Mouse (Mus musculus) C2C12 (cell line): ENCODE measurements around the gene Ttpal. TPM values are rescaled to one million over a fixed set of nuclear protein-coding genes. Genes with fewer than 3 reads are reported as not detected.

Experiments
- H3K27me3 ChIP-seq: one replicate; pipeline ENCODE4 v1.6.1; 2011; ENCODE audit not compliant: control insufficient read depth, insufficient read depth, insufficient read length
- H3K36me3 ChIP-seq: one replicate; pipeline ENCODE4 v1.6.1; 2011; ENCODE audit not compliant: control insufficient read depth, insufficient read depth
- H3K4me3 ChIP-seq: one replicate; pipeline ENCODE4 v1.5.1; 2011; ENCODE audit warnings: mild to moderate bottlenecking, control low read depth; ENCODE audit not compliant: poor library complexity, insufficient read depth, severe bottlenecking
- H3K79me2 ChIP-seq: one replicate; pipeline ENCODE4 v1.6.1; 2011; ENCODE audit not compliant: control insufficient read depth, insufficient read depth
- H3K79me3 ChIP-seq: one replicate; pipeline ENCODE4 v1.6.1; 2011; ENCODE audit warnings: low read depth, control low read depth
- H3ac ChIP-seq: one replicate; pipeline ENCODE3; 2011; ENCODE audit warnings: low read depth; ENCODE audit not compliant: control insufficient read depth, insufficient read length
- CEBPB ChIP-seq: IDR thresholded peaks from one replicate; pipeline ENCODE4 v1.6.1; 2011; ENCODE audit warnings: low read depth, mild to moderate bottlenecking, control low read depth, moderate library complexity
- CTCF ChIP-seq: IDR thresholded peaks from one replicate; pipeline ENCODE4 v1.5.1; 2011; ENCODE audit not compliant: control insufficient read depth, insufficient read depth, insufficient read length
- FOSL1 ChIP-seq: IDR thresholded peaks from one replicate; pipeline ENCODE4 v1.8.0; 2011; ENCODE audit warnings: mild to moderate bottlenecking, low read length; ENCODE audit not compliant: poor library complexity, insufficient read depth, severe bottlenecking
- MAX ChIP-seq: IDR thresholded peaks from one replicate; pipeline ENCODE4 v1.6.1; 2011; ENCODE audit warnings: mild to moderate bottlenecking, control low read depth
- MYOD1 ChIP-seq: IDR thresholded peaks from one replicate; pipeline ENCODE4 v1.6.1; 2011; ENCODE audit warnings: low read depth; ENCODE audit not compliant: control insufficient read depth, insufficient read length
- MYOG ChIP-seq: IDR thresholded peaks from one replicate; pipeline ENCODE4 v1.6.1; 2011; ENCODE audit not compliant: control insufficient read depth, insufficient read length; ENCODE audit errors: extremely low read depth
- USF1 ChIP-seq: IDR thresholded peaks from one replicate; pipeline ENCODE4 v1.6.1; 2011; ENCODE audit warnings: low read depth, mild to moderate bottlenecking, control low read depth, moderate library complexity
- polyA plus RNA-seq: library from polyadenylated mRNA; unstranded; fragments of >200 nt; fragmentation: generic; extraction: Trizol; gene quantifications from one replicate; pipeline ENCODE4 v1.2.1, GENCODE M21; 2012; ENCODE audit warnings: missing spikeins

Ttpal gene
- polyA plus RNA-seq, 1 experiment = 15.1 TPM

DNA sequence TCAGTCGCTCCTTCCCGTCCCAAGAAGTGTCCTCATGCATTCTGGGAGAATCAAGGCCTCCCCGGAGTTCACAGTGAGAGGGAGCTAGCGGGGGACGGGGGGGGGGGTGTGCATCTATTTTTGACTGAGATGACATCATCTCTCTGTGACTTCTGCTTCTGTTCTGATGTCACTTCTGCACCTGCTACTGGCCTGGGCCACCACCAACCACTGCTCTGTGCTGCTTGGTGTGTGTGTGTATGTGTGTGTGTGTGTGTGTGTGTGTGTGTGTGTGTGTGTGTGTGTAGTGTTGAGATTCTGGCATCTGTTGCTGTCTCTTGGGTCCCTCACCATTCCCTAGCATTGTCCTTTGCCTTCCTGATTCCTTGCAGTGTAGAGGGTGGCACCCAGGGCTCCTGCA, 14.6 kb upstream of the Ttpal start:
- no peak overlapping the region for H3K4me3 ChIP-seq
- no peak overlapping the region for H3ac ChIP-seq
- no peaks in the 10 kb centered on the region for H3K79me2 ChIP-seq
- no peak for TF ChIP-seq CTCF
- no peak for TF ChIP-seq MYOG
- no peak for TF ChIP-seq MYOD1
- no peak for TF ChIP-seq CEBPB
- TF ChIP-seq USF1 = no peak
- TF ChIP-seq MAX = no peak
- TF ChIP-seq FOSL1 = no peak
- no peaks in the 10 kb centered on the region for H3K79me3 ChIP-seq
- H3K36me3 ChIP-seq = no peaks in the 10 kb centered on the region
- no peaks in the 10 kb centered on the region for H3K27me3 ChIP-seq

GRCm38 (mm10) chr2:163590211-163590610, 11.9 kb upstream of the Ttpal start:
- Histone ChIP-seq H3K79me3 (no peaks in the 10 kb centered on the region), H3K4me3 (no peak overlapping the region), H3K27me3 (no peaks in the 10 kb centered on the region), H3K79me2 (no peaks in the 10 kb centered on the region), H3ac (no peak overlapping the region), H3K36me3 (no peaks in the 10 kb centered on the region)
- no peak for TF ChIP-seq CTCF
- TF ChIP-seq USF1 = no peak
- no peak for TF ChIP-seq MYOD1
- no peak for TF ChIP-seq MYOG
- TF ChIP-seq FOSL1 = no peak
- no peak for TF ChIP-seq MAX
- TF ChIP-seq CEBPB = no peak

DNA sequence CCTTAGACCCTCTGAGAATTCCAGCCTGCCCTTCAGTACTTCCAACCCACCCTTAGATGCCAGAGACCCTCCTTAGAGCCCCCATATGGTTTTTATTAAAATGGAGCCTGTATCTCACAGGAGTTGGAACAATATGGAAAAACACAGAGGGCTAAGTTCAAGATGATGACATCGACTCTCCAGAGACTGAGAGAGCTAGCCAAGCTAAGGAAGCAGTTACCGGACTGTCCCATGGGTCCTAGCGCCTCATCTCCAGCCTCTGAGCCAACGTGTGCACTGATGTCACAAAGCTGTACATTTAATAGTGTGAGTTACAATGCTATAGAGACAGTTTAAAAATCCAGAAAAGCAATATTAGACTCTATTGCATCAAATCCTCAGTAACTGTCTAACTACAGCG, 11.1 kb upstream of the Ttpal start:
- Histone ChIP-seq H3K79me3 (no peaks in the 10 kb centered on the region), H3ac (no peak overlapping the region), H3K79me2 (no peaks in the 10 kb centered on the region), H3K4me3 (no peak overlapping the region), H3K36me3 (no peaks in the 10 kb centered on the region), H3K27me3 (no peaks in the 10 kb centered on the region)
- TF ChIP-seq CTCF = no peak
- TF ChIP-seq MYOD1 = no peak
- TF ChIP-seq FOSL1 = no peak
- TF ChIP-seq USF1 = no peak
- no peak for TF ChIP-seq MYOG
- TF ChIP-seq CEBPB = no peak
- TF ChIP-seq MAX = no peak

DNA sequence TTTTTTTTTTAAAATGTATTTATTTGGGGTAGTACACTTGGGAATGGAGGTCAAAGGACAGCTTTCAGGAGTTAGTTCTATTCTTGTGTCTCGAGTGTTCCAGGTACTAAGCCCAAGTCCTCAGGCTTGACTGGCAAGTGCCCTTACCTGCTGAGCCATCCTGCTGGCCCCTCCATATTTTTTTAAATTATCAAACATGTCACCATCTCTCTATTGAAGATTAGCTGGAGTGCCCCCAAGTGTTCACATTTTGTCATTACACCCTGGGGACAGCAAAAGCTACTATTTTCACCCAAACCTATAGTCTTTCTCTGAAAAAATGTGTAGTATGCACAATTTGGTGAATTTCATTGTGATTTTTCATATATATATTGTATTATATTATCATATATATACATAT, 10.0 kb upstream of the Ttpal start:
- no peak overlapping the region for H3K4me3 ChIP-seq
- H3K27me3 ChIP-seq = no peaks in the 10 kb centered on the region
- H3K79me2 ChIP-seq = no peaks in the 10 kb centered on the region
- no peaks in the 10 kb centered on the region for H3K36me3 ChIP-seq
- TF ChIP-seq CTCF = no peak
- TF ChIP-seq MYOG = no peak
- no peak for TF ChIP-seq CEBPB
- no peak for TF ChIP-seq MYOD1
- no peak for TF ChIP-seq FOSL1
- no peak for TF ChIP-seq MAX
- TF ChIP-seq USF1 = no peak
- no peaks in the 10 kb centered on the region for H3K79me3 ChIP-seq
- no peak overlapping the region for H3ac ChIP-seq

DNA sequence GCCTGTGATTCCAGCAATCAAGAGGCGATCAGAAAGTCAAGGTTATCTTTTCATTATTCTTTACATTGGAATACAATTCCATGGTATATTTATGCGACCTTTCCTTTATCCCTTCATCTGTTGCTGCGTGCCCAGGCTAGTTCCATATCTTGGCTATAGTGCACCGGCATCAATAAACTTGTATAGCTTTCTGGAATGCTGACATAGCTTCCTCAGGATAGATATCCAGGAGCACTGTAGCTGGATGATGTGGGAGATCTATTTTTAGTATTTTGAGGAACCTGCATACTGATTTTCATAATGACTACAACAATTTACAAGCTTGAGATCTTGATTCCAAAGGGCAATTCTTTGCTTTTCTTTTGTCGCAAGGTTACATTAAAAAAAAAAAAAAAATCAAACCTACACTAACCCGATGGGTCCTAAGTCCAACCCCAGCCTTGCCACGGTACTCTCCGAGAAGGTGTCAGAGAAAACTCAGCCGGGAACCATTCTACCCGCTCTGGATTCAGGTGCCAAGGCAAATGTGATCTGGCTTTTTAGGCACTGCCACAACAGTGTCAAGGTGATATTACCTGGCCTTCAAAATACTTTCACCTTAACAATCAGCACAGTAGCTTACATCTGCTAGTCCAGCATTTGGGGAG, 8.4 kb upstream of the Ttpal start:
- no peak overlapping the region for H3ac ChIP-seq
- no peak overlapping the region for H3K4me3 ChIP-seq
- no peaks in the 10 kb centered on the region for H3K79me2 ChIP-seq
- H3K27me3 ChIP-seq = no peaks in the 10 kb centered on the region
- H3K79me3 ChIP-seq = no peaks in the 10 kb centered on the region
- TF ChIP-seq MYOG = no peak
- H3K36me3 ChIP-seq = no peaks in the 10 kb centered on the region

DNA sequence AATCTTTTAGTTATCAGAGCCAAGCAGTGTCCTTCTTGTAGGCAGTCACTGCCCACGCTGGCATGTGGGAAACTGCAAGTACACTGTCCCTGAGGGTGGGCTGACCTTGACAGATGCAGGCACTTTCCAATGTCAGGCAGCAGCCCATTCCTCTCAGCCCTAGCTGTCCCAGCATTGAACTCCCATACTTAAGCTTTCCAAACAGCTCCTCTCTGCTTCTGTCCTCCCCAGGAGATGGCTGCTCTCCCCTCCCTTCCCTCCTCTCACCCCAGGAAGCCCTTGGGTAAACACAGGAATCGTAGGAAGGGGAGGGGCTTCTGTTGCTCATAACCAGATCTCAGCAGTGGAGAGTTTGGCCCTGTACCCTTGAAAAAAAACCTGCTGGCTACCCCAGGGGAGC, 7.0 kb upstream of the Ttpal start:
- Histone ChIP-seq H3K79me3 (no peaks in the 10 kb centered on the region), H3K36me3 (no peaks in the 10 kb centered on the region), H3K27me3 (no peaks in the 10 kb centered on the region), H3K79me2 (no peaks in the 10 kb centered on the region), H3K4me3 (no peak overlapping the region), H3ac (no peak overlapping the region)
- no peak for TF ChIP-seq MYOD1
- TF ChIP-seq MYOG = no peak
- no peak for TF ChIP-seq FOSL1
- no peak for TF ChIP-seq CEBPB
- TF ChIP-seq CTCF = no peak
- no peak for TF ChIP-seq MAX
- no peak for TF ChIP-seq USF1
